Mouse (Mus musculus) ES-E14 (cell line): ENCODE measurements at regions not wholly inside any gene's neighbourhood (a gene's known extent, or its start where the extent isn't known, plus 50 kb on each side); places are given as distances from the start of the nearest gene placed in this dataset.

Source experiments
- DNase-seq: peaks from one replicate; pipeline ENCODE4 v3.0.0-alpha.2; 2013; ENCODE audit warnings: low read depth, low spot score
- H3K27ac ChIP-seq: 2 replicates; pipeline ENCODE4 v1.5.1; 2012; ENCODE audit warnings: low read depth, mild to moderate bottlenecking, low read length, moderate library complexity, mixed read lengths; ENCODE audit not compliant: poor library complexity, insufficient read depth, severe bottlenecking
- H3K36me3 ChIP-seq: 2 replicates; pipeline ENCODE4 v1.6.1; 2012; ENCODE audit warnings: mild to moderate bottlenecking, low read length, moderate library complexity, mixed read lengths; ENCODE audit not compliant: control insufficient read depth, poor library complexity, insufficient read depth, severe bottlenecking
- H3K4me1 ChIP-seq, 2 experiments: fragments of 150-350 bp in 1 of 2; sonication (generic) in 1 of 2; 2 replicates each; pipeline ENCODE4 v1.6.1; 2012; ENCODE audit warnings: low read length in 2 of 2, mild to moderate bottlenecking in 1 of 2, mixed read lengths in 1 of 2; ENCODE audit not compliant: control insufficient read depth in 2 of 2, insufficient read depth in 2 of 2, poor library complexity in 1 of 2
- H3K4me3 ChIP-seq, 2 experiments: fragments of 150-350 bp in 1 of 2; sonication (generic) in 1 of 2; 2 replicates each; pipeline ENCODE4 v1.5.1; 2012; ENCODE audit warnings: low read length in 2 of 2, low read depth in 1 of 2, mild to moderate bottlenecking in 1 of 2, mixed read lengths in 1 of 2; ENCODE audit not compliant: insufficient read depth in 1 of 2, poor library complexity in 1 of 2, severe bottlenecking in 1 of 2
- H3K9ac ChIP-seq: 2 replicates; pipeline ENCODE4 v1.6.1; 2012; ENCODE audit warnings: low read depth, mild to moderate bottlenecking, low read length, mixed read lengths; ENCODE audit not compliant: poor library complexity, insufficient read depth, severe bottlenecking
- H3K9me3 ChIP-seq: fragments of 150-350 bp; sonication (generic); 2 replicates; pipeline ENCODE4 v1.6.1; 2012; ENCODE audit warnings: low read depth, mild to moderate bottlenecking, low read length; ENCODE audit not compliant: control insufficient read depth, insufficient read depth
- CHD2 ChIP-seq: IDR thresholded peaks from 2 replicates; pipeline ENCODE4 v1.6.1; 2014; ENCODE audit warnings: mild to moderate bottlenecking, low read depth, low read length, inconsistent platforms
- HCFC1 ChIP-seq: IDR thresholded peaks from 2 replicates; pipeline ENCODE4 v1.6.1; 2012; ENCODE audit warnings: low read length, inconsistent platforms, borderline replicate concordance; ENCODE audit not compliant: insufficient read depth
- MAFK ChIP-seq: IDR thresholded peaks from 2 replicates; pipeline ENCODE4 v1.6.1; 2014; ENCODE audit warnings: mild to moderate bottlenecking, low read depth, low read length, inconsistent platforms; ENCODE audit not compliant: insufficient read depth
- ZC3H11A ChIP-seq: IDR thresholded peaks from 2 replicates; pipeline ENCODE4 v1.6.1; 2012; ENCODE audit warnings: low read depth, mild to moderate bottlenecking, inconsistent platforms, low read length, borderline replicate concordance
- ZNF384 ChIP-seq: IDR thresholded peaks from 2 replicates; pipeline ENCODE4 v1.6.1; 2012; ENCODE audit warnings: low read depth, low read length, inconsistent platforms
- in situ Hi-C, 2 experiments: fragments of 600-800 bp; cut with MboI; formaldehyde crosslinking; loops; one replicate each; pipeline ENCODE4 v1.15.1; 2025; ENCODE audit warnings: low sequenced_read_pairs in 2 of 2, inconsistent platforms in 1 of 2; ENCODE audit not compliant: unreplicated experiment in 2 of 2

DNA sequence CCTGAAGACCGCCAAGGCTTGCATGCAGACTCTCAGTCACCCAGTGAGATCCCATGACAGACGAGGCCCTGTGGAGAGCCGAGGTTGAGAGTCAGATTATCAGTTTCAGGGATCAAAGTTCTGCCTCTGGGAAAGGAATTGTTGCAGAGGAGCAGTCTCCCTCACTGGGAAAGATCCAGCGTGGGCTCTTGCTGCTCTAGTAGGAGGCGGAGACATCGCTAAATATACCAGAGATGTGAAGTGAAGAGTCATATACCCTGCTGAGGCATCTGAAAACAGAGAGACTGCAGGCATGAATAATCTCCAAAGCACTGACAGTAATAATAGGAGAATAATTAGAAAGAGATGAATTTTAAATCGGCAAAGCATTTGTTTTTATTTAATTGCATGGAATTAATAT is 106.6 kb upstream of the Auts2 start:
- Histone ChIP-seq H3K9ac (no peak overlapping the region), H3K4me3 (no peak overlapping the region), H3K27ac (no peak overlapping the region), H3K36me3 (no peaks in the 10 kb centered on the region), H3K9me3 (no peaks in the 10 kb centered on the region), H3K4me1 (no peaks in the 10 kb centered on the region)
- TF ChIP-seq ZC3H11A: no peak
- no peak for TF ChIP-seq HCFC1
- no peak for TF ChIP-seq ZNF384
- no peak for TF ChIP-seq CHD2
- TF ChIP-seq MAFK: no peak
- in situ Hi-C loops: no loop called here
- no peak for DNase-seq

DNA sequence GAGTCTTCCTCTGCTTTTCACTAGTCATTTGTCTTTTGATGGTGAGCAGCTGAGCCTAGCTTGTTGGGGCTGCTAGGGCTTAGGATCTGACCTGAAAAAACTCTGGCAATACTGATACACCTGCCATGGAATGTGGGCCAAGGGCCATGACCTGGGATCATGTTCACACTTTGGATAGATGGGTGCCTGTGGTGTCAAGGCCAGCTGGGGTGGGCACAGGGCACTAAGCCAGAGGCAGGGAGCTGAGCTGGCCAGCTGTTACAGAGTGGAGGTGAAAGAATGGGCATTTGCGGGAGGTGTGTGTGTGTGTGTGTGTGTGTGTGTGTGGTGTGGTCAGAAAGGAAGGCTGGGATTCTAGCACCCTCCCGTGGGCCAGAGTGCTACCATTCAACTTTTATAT is 105.6 kb upstream of the Auts2 start:
- no peak for DNase-seq
- Histone ChIP-seq H3K9me3 (no peaks in the 10 kb centered on the region), H3K4me1 (no peaks in the 10 kb centered on the region), H3K9ac (no peak overlapping the region), H3K4me3 (no peak overlapping the region), H3K27ac (no peak overlapping the region), H3K36me3 (no peaks in the 10 kb centered on the region)
- in situ Hi-C loops: no loop called here
- TF ChIP-seq ZNF384 (no peak), ZC3H11A (no peak), MAFK (no peak), CHD2 (no peak), HCFC1 (no peak)

DNA sequence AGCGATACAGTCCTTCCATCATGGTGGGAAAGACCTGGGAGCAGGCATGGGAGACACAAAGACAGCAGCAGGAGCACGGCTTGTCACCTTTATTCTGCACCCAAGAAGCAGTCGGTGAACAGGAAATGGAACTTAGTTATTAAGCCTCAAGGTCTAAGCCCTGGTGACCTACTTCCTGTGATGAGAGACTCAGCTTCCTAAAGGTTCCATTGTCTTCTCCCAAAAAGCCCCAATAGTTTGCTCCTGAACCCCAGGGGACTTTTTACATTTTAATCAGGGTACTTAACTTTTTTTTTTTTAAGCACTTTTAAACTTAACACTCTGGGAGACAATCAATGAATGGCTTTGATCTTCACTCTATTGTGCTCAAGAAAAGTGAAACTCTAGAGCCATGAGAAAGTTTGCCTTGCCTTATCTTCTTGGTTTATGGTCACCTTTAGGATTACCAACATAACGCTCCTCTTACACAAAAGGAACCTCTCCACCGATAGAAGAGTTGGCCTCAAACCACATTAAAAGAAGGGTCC is 101.6 kb upstream of the Auts2 start:
- in situ Hi-C loops: no loop called here
- H3K27ac ChIP-seq: no peak overlapping the region
- no peaks in the 10 kb centered on the region for H3K36me3 ChIP-seq
- H3K9ac ChIP-seq: no peak overlapping the region
- H3K4me1 ChIP-seq: no peaks in the 10 kb centered on the region
- TF ChIP-seq CHD2 (no peak), ZNF384 (peak; percentile 84)
- no peaks in the 10 kb centered on the region for H3K9me3 ChIP-seq
- peak; percentile 28 for DNase-seq
- H3K4me3 ChIP-seq: no peak overlapping the region

DNA sequence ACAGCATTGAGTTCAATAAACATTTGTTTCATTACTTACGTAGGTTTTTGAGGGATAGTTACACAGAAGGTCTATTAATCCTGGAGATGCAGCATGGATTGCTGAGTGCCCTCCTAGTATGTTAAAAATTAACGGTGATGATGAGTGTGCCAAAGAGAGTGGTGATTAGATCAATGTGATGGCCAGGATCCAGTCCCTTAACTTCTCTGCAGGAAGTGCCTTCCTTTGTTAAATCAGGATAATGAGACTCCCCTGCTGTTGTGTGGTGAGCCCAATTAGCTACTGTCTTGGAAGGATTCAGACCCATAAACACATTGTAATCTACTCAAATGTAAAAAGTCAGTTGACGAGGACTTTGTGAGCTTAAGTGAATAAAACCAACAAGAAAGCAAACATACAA is 100.1 kb upstream of the Auts2 start:
- Histone ChIP-seq H3K27ac (no peak overlapping the region), H3K9ac (no peak overlapping the region), H3K9me3 (no peaks in the 10 kb centered on the region), H3K36me3 (no peaks in the 10 kb centered on the region), H3K4me1 (no peaks in the 10 kb centered on the region), H3K4me3 (no peak overlapping the region)
- TF ChIP-seq MAFK (no peak), ZC3H11A (no peak), CHD2 (no peak), ZNF384 (no peak), HCFC1 (no peak)
- in situ Hi-C loops: no loop called here
- DNase-seq: no peak

DNA sequence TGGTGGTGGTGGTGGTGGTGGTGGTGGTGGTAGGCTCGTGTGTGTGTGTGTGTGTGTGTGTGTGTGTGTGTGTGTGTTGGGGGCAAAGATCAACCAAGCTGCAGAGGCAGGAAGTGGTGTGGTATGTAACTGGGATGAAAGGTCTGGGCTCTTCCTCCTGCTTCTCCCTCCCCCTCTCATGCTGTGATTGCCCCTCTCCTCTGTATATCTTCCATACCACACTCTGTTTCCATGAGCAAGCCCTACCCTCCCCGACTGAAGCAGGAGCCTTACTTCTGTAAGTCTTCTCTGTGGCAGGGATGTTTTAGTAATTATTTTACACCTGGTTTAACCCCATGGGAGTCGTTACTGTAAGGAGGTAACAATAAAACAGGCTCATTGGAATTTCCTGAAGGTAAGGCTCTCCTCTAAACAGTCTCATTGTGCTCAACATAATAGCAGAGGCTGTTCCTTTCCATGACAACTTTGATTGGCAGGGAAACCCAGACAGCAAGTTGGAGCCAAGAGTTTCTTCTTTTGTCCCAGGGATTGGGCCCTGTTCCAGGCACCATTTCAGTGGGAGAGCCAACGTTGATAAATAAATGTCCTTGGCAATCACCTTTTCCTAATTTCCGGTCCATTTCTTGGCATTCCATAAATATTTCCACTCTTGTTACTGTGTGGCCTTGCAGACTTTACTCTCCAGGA is 90.2 kb upstream of the Auts2 start:
- Histone ChIP-seq H3K36me3 (no peaks in the 10 kb centered on the region), H3K27ac (no peak overlapping the region), H3K4me1 (0 out of 4 replicates have a peak, but pooled peaks cover 0 to 2% of the 10 kb centered on the region in 2 experiments), H3K9ac (no peak overlapping the region), H3K4me3 (no peak overlapping the region), H3K9me3 (no peaks in the 10 kb centered on the region)
- in situ Hi-C loops: no loop called here
- no peak for TF ChIP-seq CHD2
- TF ChIP-seq MAFK: no peak
- no peak for TF ChIP-seq ZNF384
- TF ChIP-seq HCFC1: no peak
- no peak for TF ChIP-seq ZC3H11A
- no peak for DNase-seq
